Mouse (Mus musculus) neural tube, embryonic 14.5 days (tissue): ENCODE data around the gene Bbs9. TPM values are rescaled to one million over a fixed set of nuclear protein-coding genes. Genes with fewer than 3 reads are reported as not detected.
A peak's percentile ranks its signal among the peaks of the same experiment; 100 is the strongest.

Experiments
- ATAC-seq: fragments of 200-750 bp; cut with Nextera tagmentation; 2 replicates; pipeline ENCODE4 v1.8.0; 2017; ENCODE audit warnings: low read depth, mild to moderate bottlenecking, moderate TSS enrichment, moderate library complexity
- H3K27ac ChIP-seq: fragments of 300-500 bp; sonication (generic); 2 replicates; pipeline ENCODE4 v1.5.1; 2014; ENCODE audit warnings: low read depth, mild to moderate bottlenecking, control low read depth, low read length, moderate library complexity, mixed read lengths
- H3K27me3 ChIP-seq: fragments of 300-500 bp; sonication (generic); 2 replicates; pipeline ENCODE4 v1.6.1; 2014; ENCODE audit warnings: low read length; ENCODE audit not compliant: control insufficient read depth, insufficient read depth
- H3K36me3 ChIP-seq: fragments of 300-500 bp; sonication (generic); 2 replicates; pipeline ENCODE4 v1.6.1; 2014; ENCODE audit warnings: low read length, mixed read lengths; ENCODE audit not compliant: control insufficient read depth, insufficient read depth
- H3K4me1 ChIP-seq: fragments of 300-500 bp; sonication (generic); 2 replicates; pipeline ENCODE4 v1.6.1; 2014; ENCODE audit warnings: low read length; ENCODE audit not compliant: control insufficient read depth, insufficient read depth
- H3K4me2 ChIP-seq: fragments of 300-500 bp; sonication (generic); 2 replicates; pipeline ENCODE4 v1.6.1; 2014; ENCODE audit warnings: mild to moderate bottlenecking, low read depth, low read length, control low read depth
- H3K4me3 ChIP-seq: fragments of 300-500 bp; sonication (generic); 2 replicates; pipeline ENCODE4 v1.5.1; 2014; ENCODE audit warnings: low read depth, low read length, control low read depth, mixed read lengths
- H3K9ac ChIP-seq: fragments of 300-500 bp; sonication (generic); replicated peaks from 2 replicates; pipeline ENCODE4 v1.6.1; 2014; ENCODE audit warnings: low read depth, mild to moderate bottlenecking, control low read depth, low read length, mixed read lengths
- H3K9me3 ChIP-seq: fragments of 300-500 bp; sonication (generic); 2 replicates; pipeline ENCODE4 v1.6.1; 2016; ENCODE audit warnings: low read length; ENCODE audit not compliant: control insufficient read depth
- WGBS: fragments of 180-500 bp; shearing (Covaris S2); extraction: QIAGEN DNeasy Blood & Tissue Kit; methylation state at CpG from one replicate; pipeline ENCODE4 v1.1.7; 2014; 5-methylcytosine and 5-hydroxymethylcytosine counted together
- polyA plus RNA-seq: library from polyadenylated mRNA; unstranded; fragments of >200 nt; fragmentation: Nextera tagmentation; extraction: Ambion mirVana; gene quantifications from 2 replicates; pipeline ENCODE4 v1.2.1, GENCODE M21; 2014

Gene Bbs9
- polyA plus RNA-seq, 1 experiment from 2014 or later: 19.1 TPM

DNA sequence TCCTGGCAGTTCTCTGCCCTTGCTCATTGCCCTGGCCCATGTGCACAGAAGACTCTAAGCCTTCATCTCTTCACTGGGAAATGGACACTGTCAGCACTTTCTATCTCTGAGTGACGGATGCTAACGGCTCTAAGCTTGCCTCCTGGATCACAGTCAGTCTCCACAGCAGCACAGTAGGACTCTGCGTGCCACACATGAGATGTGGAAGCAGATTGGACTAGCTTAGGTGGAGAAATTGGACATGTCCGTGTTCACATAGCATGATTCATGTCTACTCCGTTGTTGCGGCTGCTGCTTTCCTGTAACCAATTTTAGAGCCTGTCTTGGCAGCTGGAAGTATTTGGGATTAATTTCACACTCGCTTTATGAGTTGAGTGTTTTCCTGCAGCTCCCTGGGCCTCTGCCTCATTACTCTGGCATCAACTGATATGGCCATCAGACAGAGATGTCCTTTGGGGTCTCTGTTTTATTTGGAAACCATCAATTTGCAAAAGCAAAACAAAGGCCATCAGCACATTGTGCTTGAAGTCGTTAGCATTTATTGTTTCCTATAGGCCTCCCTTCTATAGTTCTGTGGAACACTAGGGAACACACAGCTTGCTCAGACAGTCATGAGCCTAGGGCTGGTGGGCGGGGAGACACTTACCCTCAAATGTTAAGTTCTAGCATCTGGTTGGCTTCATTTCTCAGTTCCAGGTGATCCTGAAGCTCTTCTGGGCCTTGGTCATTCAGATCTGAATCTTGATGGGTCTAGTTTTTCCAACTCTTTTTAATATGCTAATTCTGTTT, 314.1 kb downstream of the Bbs9 start:
- H3K4me1 ChIP-seq: no peaks in the 10 kb centered on the region
- no peaks in the 10 kb centered on the region for H3K36me3 ChIP-seq
- H3K4me2 ChIP-seq: no peak overlapping the region
- no peak overlapping the region for H3K9ac ChIP-seq
- no peak overlapping the region for H3K4me3 ChIP-seq
- WGBS: 62% methylated on average over 9 of the region's 9 CpGs
- no peak overlapping the region for H3K27ac ChIP-seq
- H3K9me3 ChIP-seq: no peaks in the 10 kb centered on the region
- 0 out of 2 replicates have a peak, but pooled peaks have one; percentile 28 for ATAC-seq
- no peaks in the 10 kb centered on the region for H3K27me3 ChIP-seq

DNA sequence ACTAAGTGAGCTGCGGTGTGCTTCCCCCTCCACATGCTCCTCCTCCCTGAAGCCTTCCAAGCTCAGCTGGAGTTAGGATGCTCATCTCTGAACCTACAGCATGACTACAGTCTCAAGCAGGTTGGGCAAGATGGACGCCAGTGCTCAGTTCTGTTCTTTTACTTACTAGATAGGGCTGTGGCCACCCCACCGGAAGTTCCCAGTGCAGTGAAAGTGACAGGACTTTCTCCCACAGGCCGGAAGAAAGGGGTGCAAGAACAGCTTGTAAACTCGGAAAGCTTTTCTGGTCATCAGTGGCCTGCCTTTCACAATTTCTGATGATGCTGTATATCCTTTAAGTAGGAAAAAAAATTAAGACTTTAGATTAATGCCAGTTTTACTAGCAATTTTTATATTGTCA, 315.7 kb downstream of the Bbs9 start:
- Histone ChIP-seq H3K4me2 (no peak overlapping the region), H3K9ac (no peak overlapping the region), H3K27me3 (no peaks in the 10 kb centered on the region), H3K36me3 (no peaks in the 10 kb centered on the region), H3K27ac (no peak overlapping the region), H3K9me3 (no peaks in the 10 kb centered on the region), H3K4me3 (no peak overlapping the region), H3K4me1 (no peaks in the 10 kb centered on the region)
- ATAC-seq: no peak
- 95% methylated on average over 5 of the region's 5 CpGs for WGBS

DNA sequence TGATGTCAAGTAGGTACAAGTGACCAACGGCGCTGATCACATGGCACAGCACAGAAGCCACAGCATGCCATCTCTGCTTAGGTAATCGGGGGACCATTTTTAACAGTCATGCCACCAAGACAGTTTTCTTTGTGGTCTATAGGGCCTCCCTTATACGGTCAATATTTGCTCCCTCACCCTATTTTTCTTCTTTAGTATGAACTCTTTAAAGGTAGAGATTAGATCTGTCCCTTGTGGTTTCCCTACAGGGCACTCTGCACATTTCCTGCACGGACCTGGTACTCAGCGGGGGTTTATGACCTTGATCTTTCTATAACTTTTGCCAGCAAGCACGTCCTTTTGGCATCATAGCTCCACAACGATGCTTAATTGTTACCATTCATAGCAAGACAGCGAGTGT, 316.2 kb downstream of the Bbs9 start:
- Histone ChIP-seq H3K27me3 (no peaks in the 10 kb centered on the region), H3K27ac (no peak overlapping the region), H3K4me1 (no peaks in the 10 kb centered on the region), H3K9me3 (no peaks in the 10 kb centered on the region), H3K9ac (no peak overlapping the region), H3K4me2 (no peak overlapping the region), H3K4me3 (no peak overlapping the region), H3K36me3 (no peaks in the 10 kb centered on the region)
- no peak for ATAC-seq
- WGBS: 82% methylated on average over 9 of the region's 9 CpGs

DNA sequence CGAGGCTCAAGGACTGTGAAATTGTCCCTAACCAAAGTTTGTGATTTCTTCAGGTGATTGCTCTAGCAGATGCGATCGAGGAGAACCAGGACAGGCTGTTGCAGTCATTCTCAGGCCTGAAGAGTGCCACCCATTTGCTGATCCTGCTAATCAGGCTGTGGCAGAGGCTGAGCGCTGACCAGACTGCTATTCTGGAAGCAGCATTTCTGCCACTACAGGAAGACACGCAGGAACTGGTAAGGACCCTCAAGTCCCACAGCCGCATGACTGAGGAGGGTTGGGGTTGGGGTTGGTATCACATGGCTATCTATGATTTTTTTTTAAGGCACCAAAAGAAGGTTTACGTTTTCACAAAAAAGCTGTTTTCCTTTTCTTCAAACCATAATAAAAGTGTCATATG, 318.2 kb downstream of the Bbs9 start:
- H3K4me3 ChIP-seq: no peak overlapping the region
- no peaks in the 10 kb centered on the region for H3K4me1 ChIP-seq
- no peaks in the 10 kb centered on the region for H3K27me3 ChIP-seq
- no peak overlapping the region for H3K27ac ChIP-seq
- no peak overlapping the region for H3K9ac ChIP-seq
- H3K36me3 ChIP-seq: no peaks in the 10 kb centered on the region
- ATAC-seq: no peak
- no peaks in the 10 kb centered on the region for H3K9me3 ChIP-seq
- WGBS: 77% methylated on average over 7 of the region's 7 CpGs
- H3K4me2 ChIP-seq: no peak overlapping the region

DNA sequence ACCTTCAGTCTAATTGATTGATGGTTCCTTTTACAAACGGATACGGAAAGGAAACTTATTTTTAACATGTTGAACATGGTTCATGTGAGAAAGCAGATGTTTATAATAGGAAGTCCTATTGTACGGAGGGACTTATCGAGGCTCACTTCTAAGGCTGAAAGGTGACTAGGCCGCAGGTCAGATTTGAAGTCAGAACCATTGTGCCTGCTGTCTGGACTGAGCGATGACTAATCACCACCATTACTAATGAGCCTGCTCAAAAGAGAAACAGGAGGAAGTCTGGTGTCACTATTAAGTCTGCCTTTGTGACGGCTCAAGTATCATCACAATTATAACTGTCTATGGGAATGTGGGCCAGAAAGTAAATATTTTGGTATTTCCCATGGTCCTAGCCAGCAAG, 325.2 kb downstream of the Bbs9 start:
- ATAC-seq: no peak
- H3K27me3 ChIP-seq: no peaks in the 10 kb centered on the region
- no peak overlapping the region for H3K27ac ChIP-seq
- H3K4me3 ChIP-seq: no peak overlapping the region
- H3K9ac ChIP-seq: no peak overlapping the region
- H3K9me3 ChIP-seq: no peaks in the 10 kb centered on the region
- no peaks in the 10 kb centered on the region for H3K36me3 ChIP-seq
- H3K4me1 ChIP-seq: no peaks in the 10 kb centered on the region
- 79% methylated on average over 7 of the region's 7 CpGs for WGBS
- no peak overlapping the region for H3K4me2 ChIP-seq

- Histone ChIP-seq H3K4me1 (no peaks in the 10 kb centered on the region), H3K27me3 (no peaks in the 10 kb centered on the region), H3K9me3 (no peaks in the 10 kb centered on the region), H3K4me2 (no peak overlapping the region), H3K9ac (no peak overlapping the region), H3K36me3 (no peaks in the 10 kb centered on the region), H3K27ac (no peak overlapping the region), H3K4me3 (no peak overlapping the region)
- 89% methylated on average over 1 of the region's 1 CpGs for WGBS
- no peak for ATAC-seq
These were observed 330.5 kb downstream of the Bbs9 start for GRCm38 (mm10) chr9:22805981-22806380.

DNA sequence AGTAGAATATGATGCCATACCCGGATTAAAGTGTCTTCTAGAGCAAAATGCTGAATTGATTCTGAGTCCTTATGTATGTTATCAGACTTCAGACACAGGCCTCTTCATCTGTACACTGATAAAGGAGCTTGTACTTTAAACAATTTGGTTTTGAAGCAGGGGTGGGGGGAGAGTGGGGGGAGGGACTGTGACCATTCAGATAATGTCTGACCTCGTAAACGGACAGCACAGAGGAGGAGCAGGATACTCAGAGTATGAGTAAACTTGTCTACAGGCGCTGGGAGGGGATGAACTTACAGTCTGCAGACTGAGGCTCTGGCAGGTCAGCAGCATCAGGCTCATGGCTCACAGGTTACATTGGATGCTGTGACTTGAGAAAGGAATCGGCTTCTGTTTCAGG, 331.0 kb downstream of the Bbs9 start:
- no peak overlapping the region for H3K4me3 ChIP-seq
- H3K36me3 ChIP-seq: no peaks in the 10 kb centered on the region
- H3K27me3 ChIP-seq: no peaks in the 10 kb centered on the region
- H3K9ac ChIP-seq: no peak overlapping the region
- H3K9me3 ChIP-seq: no peaks in the 10 kb centered on the region
- H3K4me2 ChIP-seq: no peak overlapping the region
- no peak for ATAC-seq
- H3K27ac ChIP-seq: no peak overlapping the region
- 67% methylated on average over 5 of the region's 5 CpGs for WGBS
- no peaks in the 10 kb centered on the region for H3K4me1 ChIP-seq

DNA sequence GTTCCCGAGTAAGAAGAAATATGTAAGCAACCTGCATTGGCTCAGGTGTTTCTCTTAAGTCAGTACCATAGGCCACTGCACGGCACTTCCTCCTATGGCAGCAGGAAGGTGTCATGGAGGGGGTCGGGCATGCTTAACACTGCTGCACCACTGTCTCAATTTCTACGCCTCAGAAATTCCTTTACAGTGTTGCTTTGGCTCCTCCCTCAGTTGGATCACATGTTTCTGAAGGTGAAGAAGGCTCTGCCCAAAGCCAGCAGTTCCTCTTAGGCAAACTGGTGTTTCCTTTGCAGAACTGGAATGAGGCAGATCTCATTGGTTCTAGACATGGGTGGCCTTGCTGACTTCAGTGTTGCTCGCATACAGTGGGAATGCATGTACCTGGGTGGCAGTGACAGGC, 332.2 kb downstream of the Bbs9 start:
- ATAC-seq: no peak
- Histone ChIP-seq H3K27ac (no peak overlapping the region), H3K4me2 (no peak overlapping the region), H3K9ac (no peak overlapping the region), H3K9me3 (no peaks in the 10 kb centered on the region), H3K4me1 (no peaks in the 10 kb centered on the region), H3K36me3 (no peaks in the 10 kb centered on the region), H3K27me3 (no peaks in the 10 kb centered on the region), H3K4me3 (no peak overlapping the region)
- WGBS: 81% methylated on average over 5 of the region's 5 CpGs

DNA sequence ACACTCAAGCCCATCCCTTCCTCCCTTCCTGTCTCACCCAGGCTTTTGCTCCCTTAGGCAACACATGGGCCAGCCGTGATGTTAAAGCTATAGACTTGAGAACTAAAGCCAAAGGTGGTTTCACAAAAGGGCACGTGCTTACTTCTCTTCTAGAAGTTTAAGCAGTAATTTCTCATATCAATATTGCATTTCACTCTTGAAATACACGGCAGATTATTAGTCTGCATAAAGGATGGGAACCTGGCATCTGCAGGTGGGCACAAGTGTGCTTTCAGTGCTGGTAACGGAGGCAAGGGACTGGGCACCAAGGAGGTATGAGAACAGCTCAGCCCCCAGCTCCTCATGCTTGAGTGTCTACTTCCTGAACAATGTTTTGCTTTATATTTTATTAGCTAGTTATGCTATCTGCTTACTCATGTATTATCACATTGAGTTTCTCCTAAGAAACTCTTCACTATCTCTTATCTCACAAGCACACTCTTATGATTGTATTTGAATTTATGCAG, 334.2 kb downstream of the Bbs9 start:
- no peak for ATAC-seq
- Histone ChIP-seq H3K36me3 (no peaks in the 10 kb centered on the region), H3K4me2 (no peak overlapping the region), H3K27ac (no peak overlapping the region), H3K4me3 (no peak overlapping the region), H3K9ac (no peak overlapping the region), H3K9me3 (no peaks in the 10 kb centered on the region), H3K4me1 (no peaks in the 10 kb centered on the region), H3K27me3 (no peaks in the 10 kb centered on the region)
- 89% methylated on average over 4 of the region's 4 CpGs for WGBS
